Mouse (Mus musculus) cerebellum, adult 2 months (tissue): ENCODE measurements around the gene Cdh16. TPM values are rescaled to one million over a fixed set of nuclear protein-coding genes. Genes with fewer than 3 reads are reported as not detected.

Experiments
- DNase-seq, 2 experiments: peaks; one replicate each; pipeline ENCODE4 v3.0.0; 2021
- H3K27ac ChIP-seq: fragments of 200-500 bp; 2 replicates; pipeline ENCODE4 v1.5.1; 2012; ENCODE audit warnings: low read length, control low read depth, inconsistent platforms; ENCODE audit not compliant: insufficient read depth
- H3K27me3 ChIP-seq: fragments of 200-500 bp; 2 replicates; pipeline ENCODE4 v1.6.1; 2012; ENCODE audit warnings: inconsistent platforms, mild to moderate bottlenecking, low read length, moderate library complexity; ENCODE audit not compliant: control insufficient read depth, insufficient read depth
- H3K4me1 ChIP-seq: fragments of 200-500 bp; 2 replicates; pipeline ENCODE4 v1.6.1; 2011; ENCODE audit warnings: low read length; ENCODE audit not compliant: control insufficient read depth, insufficient read depth
- H3K4me3 ChIP-seq: fragments of 200-500 bp; replicated peaks from 2 replicates; pipeline ENCODE3; 2011; ENCODE audit warnings: mild to moderate bottlenecking, low read depth, low read length, control low read depth; ENCODE audit not compliant: insufficient read depth
- CTCF ChIP-seq: fragments of 200-500 bp; IDR thresholded peaks from 2 replicates; pipeline ENCODE4 v1.5.1; 2011; ENCODE audit warnings: low read depth, mild to moderate bottlenecking, control low read depth, low read length, moderate library complexity, borderline replicate concordance; ENCODE audit not compliant: insufficient read depth
- POLR2A ChIP-seq: fragments of 200-500 bp; IDR thresholded peaks from 2 replicates; pipeline ENCODE4 v1.6.1; 2011; ENCODE audit warnings: low read length, control low read depth, borderline replicate concordance; ENCODE audit not compliant: insufficient read depth
- WGBS: fragments of 180-500 bp; shearing (Covaris S2); methylation state at CpG from one replicate; pipeline ENCODE4 v1.1.7; 2018; 5-methylcytosine and 5-hydroxymethylcytosine counted together
- polyA plus RNA-seq: library from polyadenylated mRNA; depleted of rRNA; stranded (reverse); fragments of >200 nt; gene quantifications from 2 replicates; pipeline ENCODE4 v1.2.3, GENCODE M21; 2012

Cdh16 gene
- polyA plus RNA-seq, 1 experiment: not detected

GRCm38 (mm10) chr8:104597656-104598055, 26.5 kb downstream of the Cdh16 start:
- DNase-seq: no peak
- TF ChIP-seq CTCF (no peak), POLR2A (no peak)
- Histone ChIP-seq H3K4me1 (no peaks in the 10 kb centered on the region), H3K27me3 (no peaks in the 10 kb centered on the region), H3K4me3 (no peak overlapping the region), H3K27ac (no peak overlapping the region)
- WGBS: 22% methylated on average over 6 of the region's 6 CpGs

- no peak for DNase-seq
- no peak for TF ChIP-seq POLR2A
- no peak for TF ChIP-seq CTCF
- 85% methylated on average over 21 of the region's 21 CpGs for WGBS
- H3K4me1 ChIP-seq: no peaks in the 10 kb centered on the region
- H3K27me3 ChIP-seq: no peaks in the 10 kb centered on the region
- H3K27ac ChIP-seq: no peak overlapping the region
- no peak overlapping the region for H3K4me3 ChIP-seq
Measured at GRCm38 (mm10) chr8:104595773-104596536, 28.2 kb downstream of the Cdh16 start.

GRCm38 (mm10) chr8:104594611-104595362, 29.4 kb downstream of the Cdh16 start:
- no peak for DNase-seq
- Histone ChIP-seq H3K27me3 (no peaks in the 10 kb centered on the region), H3K4me1 (no peaks in the 10 kb centered on the region), H3K27ac (no peak overlapping the region), H3K4me3 (no peak overlapping the region)
- TF ChIP-seq POLR2A (no peak), CTCF (no peak)
- WGBS: 89% methylated on average over 19 of the region's 19 CpGs

- no peaks in the 10 kb centered on the region for H3K4me1 ChIP-seq
- no peak overlapping the region for H3K27ac ChIP-seq
- no peak for DNase-seq
- H3K27me3 ChIP-seq: no peaks in the 10 kb centered on the region
- 92% methylated on average over 31 of the region's 31 CpGs for WGBS
- H3K4me3 ChIP-seq: no peak overlapping the region
- TF ChIP-seq POLR2A (no peak), CTCF (no peak)
Measured at GRCm38 (mm10) chr8:104593536-104594325, 30.5 kb downstream of the Cdh16 start.

- Histone ChIP-seq H3K4me1 (no peaks in the 10 kb centered on the region), H3K4me3 (no peak overlapping the region), H3K27me3 (no peaks in the 10 kb centered on the region), H3K27ac (no peak overlapping the region)
- 78% methylated on average over 6 of the region's 6 CpGs for WGBS
- TF ChIP-seq POLR2A (no peak), CTCF (no peak)
- no peak for DNase-seq
Measured at GRCm38 (mm10) chr8:104592566-104592965, 31.6 kb downstream of the Cdh16 start.

GRCm38 (mm10) chr8:104591856-104592255, 32.3 kb downstream of the Cdh16 start:
- no peak for DNase-seq
- WGBS: 3% methylated on average over 9 of the region's 9 CpGs

GRCm38 (mm10) chr8:104591133-104591834, 32.9 kb downstream of the Cdh16 start, which contains the start of gene Pdp2:
Gene Pdp2, plus strand, starts transcription at chr8:104591451.
- peak within 1 kb of the TSS; percentile 78 for H3K4me3 ChIP-seq
- under 1% methylated on average over 44 of the region's 44 CpGs for WGBS
- no peaks in the 10 kb centered on the region for H3K4me1 ChIP-seq
- peak; percentile 72 for TF ChIP-seq POLR2A
- no peak for TF ChIP-seq CTCF
- H3K27ac ChIP-seq: peak within 1 kb of the TSS; percentile 67
- no peaks in the 10 kb centered on the region for H3K27me3 ChIP-seq
- peak; percentile 94 to 95 for DNase-seq

More at GRCm38 (mm10) chr8:104591856-104592255, 32.3 kb downstream of the Cdh16 start:
- H3K27ac ChIP-seq: peak overlapping the region; percentile 67
- no peaks in the 10 kb centered on the region for H3K4me1 ChIP-seq
- H3K27me3 ChIP-seq: no peaks in the 10 kb centered on the region
- peak overlapping the region; percentile 78 for H3K4me3 ChIP-seq
- TF ChIP-seq POLR2A (no peak), CTCF (no peak)
